Mouse (Mus musculus) urinary bladder, postnatal 25 days (tissue): ENCODE measurements around the gene Clp1.
"Not testable (repeated sequence)": the region's sequence is repeated elsewhere in the genome, so short reads cannot be mapped to it uniquely, and the experiment has no call there.

Source experiments
- DNase-seq: peaks from one replicate; pipeline ENCODE4 v3.0.0; 2022; ENCODE audit warnings: low spot score

The Clp1 gene

DNA sequence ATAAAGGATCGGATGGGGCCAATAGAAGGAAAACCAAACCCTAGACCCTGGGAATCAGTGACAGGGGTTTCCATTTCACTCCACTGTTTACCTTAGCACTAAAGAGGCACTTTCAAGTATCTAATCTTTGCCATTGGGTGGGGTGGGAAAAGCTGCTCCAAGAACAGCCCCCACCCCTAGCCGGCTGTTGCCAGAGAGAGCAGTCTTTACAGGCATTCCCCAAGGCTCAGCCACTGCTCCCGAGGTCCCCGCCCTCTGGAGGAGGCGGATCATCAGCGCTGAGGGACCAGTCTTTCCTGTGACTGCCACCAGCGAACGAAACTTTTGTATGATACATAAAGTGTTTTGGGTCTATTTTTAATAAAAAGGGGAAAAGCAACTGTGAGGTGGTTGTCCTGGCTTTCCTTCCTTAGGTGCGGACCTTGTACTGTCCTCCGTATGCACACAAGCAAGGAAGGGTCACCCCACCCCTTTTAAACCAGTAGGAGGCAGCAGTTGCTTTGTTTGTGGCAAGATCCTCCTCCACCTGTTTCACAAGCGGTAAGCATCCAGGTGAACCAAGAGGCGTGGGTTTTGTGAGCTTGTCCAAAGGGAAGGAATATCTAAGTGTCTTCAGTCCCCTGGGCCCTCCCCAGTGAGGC lies 11.2 kb upstream of the Clp1 start:
- no peak for DNase-seq

DNA sequence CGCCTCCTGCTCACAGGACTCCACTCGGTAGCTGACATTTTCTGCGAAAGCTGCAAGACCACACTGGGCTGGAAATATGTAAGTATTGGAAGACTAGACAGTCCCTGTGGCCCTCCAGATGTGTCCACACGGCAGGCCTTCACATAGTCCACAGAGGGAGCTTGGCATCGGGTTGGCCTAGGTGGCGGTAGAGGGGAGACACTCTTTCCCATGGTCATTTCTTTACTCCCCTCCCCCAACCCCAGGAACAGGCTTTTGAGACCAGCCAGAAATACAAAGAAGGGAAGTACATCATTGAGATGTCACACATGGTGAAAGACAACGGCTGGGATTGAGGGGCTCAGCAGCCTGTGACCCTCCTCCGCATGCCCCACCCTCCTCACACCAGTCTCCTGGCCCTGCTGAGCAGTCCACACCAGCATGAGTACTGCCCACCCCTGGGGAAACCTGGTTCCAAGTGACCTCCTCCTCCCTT lies 10.3 kb upstream of the Clp1 start:
- DNase-seq: no peak

DNA sequence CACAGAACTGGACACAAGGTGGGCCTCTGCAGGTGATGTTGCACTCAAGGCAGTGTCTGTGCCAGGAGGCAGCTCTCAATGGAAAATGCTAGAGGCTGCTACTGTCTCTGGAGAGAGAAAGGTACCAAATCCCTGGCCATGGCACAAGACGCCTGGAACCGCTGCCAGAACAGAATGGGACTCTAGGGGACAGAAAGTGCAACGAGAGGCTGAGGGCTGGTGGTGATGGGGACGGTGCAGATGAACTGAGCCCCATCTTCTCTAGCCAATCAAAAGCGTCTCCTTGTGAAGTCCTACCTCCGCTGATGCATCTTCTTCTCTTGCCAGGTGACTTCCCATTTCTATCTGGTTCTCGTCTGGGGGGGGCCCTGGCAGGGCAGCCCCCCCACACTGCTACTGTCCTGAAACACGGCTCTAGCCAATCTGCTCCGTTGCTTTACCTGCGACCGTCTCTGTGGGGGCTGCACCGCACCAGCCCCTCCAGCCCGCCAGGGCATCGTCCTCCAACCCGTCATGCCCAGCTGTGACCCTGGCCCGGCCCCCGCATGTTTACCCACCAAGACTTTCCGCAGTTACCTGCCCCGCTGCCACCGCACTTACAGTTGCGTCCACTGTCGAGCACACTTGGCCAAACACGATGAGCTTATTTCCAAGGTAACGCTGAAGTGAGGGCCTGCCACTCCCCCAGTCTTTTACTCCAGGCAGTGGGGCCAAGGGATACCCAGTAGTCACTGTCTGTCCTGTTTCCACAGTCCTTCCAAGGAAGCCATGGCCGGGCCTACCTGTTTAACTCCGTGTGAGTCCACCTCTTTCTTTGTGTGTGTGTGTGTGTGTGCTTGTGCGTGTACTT lies 9.4 kb upstream of the Clp1 start:
- DNase-seq: no peak

DNA sequence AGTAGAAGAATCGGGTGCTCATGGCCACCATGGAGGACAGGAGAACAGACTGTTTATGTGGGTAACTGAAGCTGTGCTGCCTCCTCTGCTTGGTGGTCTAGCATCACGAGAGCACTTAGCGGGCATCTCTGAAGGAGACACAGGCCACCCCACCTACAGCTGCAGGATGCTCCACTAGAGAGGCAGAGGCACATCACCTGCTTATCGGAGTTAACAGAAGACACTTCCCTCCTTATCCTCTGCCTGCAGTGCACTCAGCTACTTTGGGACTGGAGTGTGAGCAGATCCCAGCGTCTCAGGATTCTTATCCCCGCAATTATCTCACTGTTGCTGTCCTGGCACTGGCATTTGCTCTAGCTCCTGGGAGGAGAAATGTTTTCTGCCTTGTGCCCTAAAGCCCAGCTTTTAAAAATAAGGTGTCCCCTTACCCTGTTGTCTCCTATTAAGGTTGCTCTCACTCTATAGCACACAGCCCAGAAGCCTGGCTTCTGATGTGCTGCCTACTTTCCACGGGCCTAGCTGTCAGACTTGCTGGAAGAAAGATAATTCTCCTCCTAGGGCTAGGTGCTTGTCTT lies 8.3 kb upstream of the Clp1 start:
- no peak for DNase-seq

DNA sequence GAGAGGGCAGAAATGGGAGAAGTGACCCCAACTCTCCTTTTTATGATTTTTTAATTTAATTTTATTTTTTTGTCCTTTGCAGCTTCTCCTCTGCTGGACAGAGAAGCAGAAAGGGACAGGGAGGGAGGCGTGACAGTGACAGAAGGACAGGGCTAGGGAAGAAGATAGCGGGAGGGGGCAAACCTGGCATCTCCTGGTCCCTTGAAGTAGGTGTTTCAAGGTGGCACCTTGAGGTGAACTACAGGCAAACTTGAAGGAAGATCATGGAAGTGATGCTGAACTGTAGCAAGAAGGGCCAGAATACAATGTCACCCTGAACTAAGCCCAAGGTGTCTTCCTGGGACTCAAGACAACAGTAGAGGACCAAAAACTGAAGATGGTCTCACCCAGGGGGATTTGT lies 7.8 kb upstream of the Clp1 start:
- DNase-seq: no peak

DNA sequence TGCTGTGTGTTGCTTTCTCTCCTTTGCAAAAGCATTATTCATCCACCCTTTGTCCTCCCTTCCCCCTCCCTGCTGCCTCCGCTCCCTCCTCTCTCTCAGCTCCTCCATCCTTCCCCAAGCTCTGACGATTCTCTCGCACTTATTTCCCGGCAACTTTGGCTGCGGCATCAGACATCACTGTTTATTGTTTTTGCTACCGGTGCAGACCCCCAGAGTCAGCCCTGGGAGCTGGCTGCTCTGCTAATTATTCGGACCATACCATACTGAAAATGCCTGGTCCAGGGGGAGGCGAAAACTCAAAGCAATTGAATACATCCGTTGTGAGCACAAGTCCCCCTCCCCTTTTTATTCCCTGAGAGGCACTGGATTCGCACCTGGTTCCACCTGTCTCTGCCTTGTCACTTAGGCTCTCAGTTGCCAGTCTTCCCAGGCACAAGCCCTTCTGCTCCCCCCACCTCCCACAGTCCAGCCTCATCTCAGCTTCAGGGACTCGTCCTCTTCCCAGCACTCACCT lies 7.3 kb upstream of the Clp1 start:
- no peak for DNase-seq

DNA sequence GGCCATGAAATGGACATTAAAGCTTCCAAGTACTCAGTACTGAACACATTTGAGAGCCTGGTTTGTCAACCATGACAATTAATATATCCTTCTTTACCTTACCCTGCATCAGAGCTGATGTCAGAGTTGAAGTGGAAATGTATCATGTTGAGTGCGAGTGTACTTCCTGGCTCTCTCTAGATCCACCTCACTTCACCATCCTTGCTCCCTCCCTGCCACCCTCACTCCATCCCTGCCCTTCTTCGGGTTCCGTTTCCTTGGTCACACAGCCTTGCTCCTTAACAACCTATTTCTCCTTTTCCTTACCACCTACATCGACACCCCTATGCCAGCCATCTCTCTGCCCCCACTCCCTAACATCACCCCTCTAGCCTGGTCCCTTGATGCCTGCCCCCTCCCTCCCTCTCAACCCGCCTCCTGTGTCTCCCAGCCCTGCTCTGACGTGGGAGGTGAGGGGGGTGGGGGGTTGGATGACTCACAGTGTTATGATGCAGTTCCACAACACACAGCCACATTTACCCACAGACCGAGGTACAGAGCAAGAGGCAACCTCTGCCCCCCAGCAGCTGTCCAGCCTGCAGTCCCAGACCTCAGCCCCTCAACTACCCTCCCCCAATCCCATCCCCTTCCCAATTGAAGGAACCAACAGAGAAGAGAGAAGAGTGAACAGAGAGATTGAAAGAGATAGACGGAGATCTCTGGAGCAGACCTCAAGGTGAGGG lies 6.6 kb upstream of the Clp1 start, which contains the start of gene Ypel4:
Gene Ypel4 (plus strand): TSS at position 480 of the 722 bp plus-strand sequence.
- DNase-seq: no peak

DNA sequence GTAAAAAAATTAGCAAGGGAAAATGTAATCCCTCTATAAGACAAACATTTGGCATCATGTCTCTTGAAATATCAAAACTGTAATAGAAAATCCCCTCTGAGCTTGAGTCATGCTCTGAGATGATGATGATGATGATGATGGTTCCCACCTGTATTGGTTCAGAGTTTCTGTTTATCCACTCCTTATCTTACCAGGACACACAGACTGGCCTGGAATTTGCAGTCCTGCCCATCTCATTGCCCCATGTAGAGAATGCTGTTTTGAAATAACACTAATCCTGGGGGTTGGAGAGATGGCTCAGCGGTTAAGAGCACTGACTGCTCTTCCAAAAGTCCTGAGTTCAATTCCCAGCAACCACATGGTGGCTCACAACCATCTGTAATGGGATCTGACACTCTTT lies 5.2 kb upstream of the Clp1 start:
- DNase-seq: no peak

DNA sequence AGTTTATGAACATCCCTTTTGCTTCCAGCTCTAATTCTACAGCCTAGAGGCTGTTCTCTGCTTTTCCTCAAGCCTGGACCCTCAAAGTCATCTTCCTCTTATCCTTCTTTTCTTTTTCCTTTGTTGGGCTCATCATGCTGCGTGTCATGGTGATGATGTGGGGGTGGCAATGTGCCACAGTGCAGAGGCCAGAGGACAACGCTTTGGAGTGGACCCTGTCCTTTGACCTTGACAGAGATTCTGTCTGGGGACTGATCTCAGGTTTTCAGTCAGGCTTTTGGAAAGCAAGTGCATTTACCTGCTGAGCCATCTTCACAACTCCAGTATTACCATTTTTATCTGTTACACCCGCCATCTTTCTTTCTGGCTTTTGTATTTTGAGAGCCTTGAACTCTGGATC lies 4.1 kb upstream of the Clp1 start:
- DNase-seq: no peak

DNA sequence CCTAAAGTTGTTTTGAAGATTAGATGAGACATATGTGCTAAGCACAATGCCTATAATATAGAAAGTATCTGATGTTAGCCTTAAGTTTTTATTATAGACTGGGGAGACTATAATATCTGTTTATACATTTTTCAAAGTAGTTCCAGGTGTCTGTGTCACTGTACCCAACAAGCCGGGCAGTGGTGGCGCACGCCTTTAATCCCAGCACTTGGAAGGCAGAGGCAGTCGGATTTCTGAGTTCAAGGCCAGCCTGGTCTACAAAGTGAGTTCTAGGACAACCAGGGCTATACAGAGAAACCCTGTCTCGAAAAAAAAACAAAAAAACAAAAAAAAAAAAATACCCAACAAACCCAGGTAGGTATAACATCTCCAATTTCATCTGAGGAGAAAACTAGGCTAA lies 1.0 kb upstream of the Clp1 start:
- not testable (repeated sequence) for DNase-seq

DNA sequence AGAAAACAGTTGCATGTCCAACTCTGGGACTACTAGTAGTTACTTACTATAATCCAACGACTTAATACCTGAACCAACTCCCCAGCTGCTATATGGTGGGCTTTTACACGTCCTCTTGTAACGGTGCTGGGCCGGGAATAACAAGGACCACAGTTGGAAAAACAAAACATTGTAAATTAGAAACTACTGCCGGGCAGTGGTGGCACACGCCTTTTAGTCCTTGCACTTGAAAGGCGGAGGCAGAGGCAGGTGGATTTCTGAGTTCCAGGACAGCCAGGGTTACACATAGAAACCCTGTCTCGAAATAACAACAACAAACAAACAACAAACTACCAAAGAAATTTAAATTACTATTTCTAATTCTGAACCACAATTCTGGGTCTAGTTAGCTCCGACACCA lies 434 bp downstream of the Clp1 start:
- DNase-seq: no peak

DNA sequence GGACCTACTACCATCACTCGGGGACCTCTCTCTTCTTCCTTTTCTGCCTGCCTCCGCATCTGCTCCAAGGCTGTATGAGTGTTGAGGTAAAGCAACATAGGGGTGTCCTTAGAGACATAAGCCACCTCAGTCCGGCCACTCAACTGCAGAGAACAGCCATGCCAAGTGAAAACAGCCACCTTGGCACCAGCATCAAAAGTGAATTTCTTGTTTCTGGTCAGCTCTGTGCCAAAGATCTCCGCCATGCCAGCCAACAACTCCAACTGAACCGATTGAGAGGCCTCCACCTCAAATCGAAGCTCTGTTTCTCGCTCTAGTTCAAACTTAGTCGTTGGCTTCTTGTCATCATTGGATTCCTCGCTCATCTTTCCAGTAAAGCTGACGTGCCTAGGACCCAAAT lies 1.4 kb downstream of the Clp1 start:
- DNase-seq: no peak

DNA sequence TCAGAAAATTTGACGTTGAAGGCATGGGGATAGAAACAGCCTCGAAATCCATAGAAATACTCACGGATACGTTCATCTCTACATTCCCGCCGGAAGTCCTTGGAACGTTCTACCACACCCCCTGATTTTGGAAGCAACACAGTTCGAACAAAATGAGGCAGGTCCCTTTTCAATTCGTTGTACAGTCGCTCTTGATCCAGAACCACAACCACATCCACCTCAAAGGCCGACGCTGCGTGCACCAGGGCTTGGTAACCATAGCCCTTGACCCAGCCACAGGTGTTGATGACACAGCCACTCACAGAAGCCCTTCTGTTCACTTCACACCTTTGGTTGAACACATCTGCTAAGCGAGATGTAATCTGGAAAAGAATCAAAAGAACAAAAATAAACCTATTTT lies 3.3 kb downstream of the Clp1 start:
- no peak for DNase-seq

DNA sequence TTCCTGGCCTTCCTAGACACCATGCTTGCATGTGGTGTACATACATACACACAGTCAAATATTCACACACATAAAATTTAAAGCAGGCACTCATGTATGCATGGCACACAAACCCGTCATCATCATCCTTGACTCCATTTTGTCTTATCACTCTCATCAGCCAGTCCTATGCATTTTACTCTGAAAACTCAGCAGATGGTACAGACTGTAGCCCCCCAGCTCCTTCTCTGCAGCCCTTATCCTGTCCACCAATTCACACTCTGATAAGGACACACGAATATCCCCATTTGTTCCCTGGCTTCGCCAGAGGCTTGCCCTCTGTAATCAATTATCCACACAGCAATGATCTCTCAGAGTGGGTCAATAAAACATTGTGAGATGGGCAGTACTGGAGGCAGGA lies 6.0 kb downstream of the Clp1 start:
- DNase-seq: no peak

DNA sequence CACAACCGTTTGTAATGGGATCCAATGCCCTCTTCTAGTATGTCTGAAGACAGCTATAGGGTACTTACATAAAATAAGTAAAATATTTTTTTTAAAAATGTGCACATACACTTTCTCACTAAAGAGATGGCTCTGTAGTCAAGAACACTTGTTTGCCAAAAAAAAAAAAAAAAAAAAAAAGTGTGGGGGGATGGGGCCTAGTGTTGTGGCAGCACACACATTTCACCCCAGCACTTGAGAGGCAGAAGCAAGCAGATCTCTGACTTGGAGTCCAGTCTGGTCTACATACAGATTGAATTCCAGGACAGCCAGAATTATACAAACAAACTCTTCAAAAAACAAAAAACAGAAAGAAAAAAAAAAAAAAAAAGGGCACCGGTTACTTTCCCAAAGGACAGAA lies 6.4 kb downstream of the Clp1 start:
- DNase-seq: no peak

DNA sequence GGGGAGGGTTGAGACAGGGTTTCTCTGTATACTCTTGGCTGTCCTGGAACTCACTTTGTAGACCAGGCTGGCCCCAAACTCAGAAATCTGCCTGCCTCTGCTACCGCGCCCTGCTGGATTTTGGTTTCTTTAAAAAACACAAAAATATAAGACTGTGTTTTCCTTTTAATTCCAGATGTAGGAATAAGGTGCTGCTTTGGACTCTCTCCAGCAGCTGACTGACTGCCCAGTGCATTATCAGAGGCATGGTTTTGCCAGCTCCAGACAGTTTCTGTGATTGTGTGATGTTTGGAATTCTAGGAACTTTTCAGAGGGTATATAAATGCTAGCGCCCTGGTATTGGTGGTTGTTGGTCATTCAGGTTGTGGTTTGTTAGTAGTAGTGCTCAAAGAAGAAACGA lies 9.8 kb downstream of the Clp1 start:
- DNase-seq: no peak

DNA sequence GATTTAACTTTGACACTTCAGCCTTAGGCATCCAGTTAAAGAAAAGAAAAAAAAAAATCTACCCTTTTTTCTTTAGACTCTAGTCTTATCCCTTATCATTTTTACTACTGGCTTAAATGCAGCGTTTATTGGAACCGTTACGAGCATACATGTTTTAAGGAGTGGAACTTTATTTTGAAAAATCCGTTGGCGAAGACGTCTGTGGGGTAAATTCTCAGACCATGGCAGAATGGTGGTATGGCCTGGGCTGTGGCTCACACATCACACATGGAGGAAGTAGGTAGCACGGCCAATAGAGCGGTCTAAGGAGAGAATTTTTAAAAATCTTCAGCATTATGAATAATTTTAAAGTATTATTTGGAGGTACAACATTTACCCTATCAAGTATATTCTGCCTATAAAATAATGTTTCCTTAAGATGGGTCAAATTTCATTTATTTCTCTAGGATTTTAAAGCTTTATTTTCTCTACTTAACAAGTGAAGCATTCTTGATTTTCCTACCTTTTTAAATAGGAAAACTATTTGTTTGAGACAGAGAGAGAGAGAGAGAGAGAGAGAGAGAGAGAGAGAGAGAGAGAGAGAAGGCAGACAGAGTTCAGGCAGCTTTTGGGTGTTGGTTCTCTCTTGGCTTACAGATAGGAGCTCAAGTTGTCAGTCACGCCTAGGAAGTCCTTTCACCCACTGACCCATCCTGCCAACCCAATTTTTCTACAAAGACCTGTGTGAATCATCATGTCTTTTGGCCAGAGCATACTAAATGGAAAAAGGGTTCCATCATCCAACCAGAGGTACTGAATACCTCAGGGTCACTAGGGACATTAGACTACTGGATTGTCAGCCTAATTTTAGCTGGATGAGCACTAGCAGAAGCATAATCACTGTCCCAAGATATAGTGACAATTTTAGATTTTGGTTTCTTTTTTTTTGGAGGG lies 10.5 kb downstream of the Clp1 start:
- no peak for DNase-seq

DNA sequence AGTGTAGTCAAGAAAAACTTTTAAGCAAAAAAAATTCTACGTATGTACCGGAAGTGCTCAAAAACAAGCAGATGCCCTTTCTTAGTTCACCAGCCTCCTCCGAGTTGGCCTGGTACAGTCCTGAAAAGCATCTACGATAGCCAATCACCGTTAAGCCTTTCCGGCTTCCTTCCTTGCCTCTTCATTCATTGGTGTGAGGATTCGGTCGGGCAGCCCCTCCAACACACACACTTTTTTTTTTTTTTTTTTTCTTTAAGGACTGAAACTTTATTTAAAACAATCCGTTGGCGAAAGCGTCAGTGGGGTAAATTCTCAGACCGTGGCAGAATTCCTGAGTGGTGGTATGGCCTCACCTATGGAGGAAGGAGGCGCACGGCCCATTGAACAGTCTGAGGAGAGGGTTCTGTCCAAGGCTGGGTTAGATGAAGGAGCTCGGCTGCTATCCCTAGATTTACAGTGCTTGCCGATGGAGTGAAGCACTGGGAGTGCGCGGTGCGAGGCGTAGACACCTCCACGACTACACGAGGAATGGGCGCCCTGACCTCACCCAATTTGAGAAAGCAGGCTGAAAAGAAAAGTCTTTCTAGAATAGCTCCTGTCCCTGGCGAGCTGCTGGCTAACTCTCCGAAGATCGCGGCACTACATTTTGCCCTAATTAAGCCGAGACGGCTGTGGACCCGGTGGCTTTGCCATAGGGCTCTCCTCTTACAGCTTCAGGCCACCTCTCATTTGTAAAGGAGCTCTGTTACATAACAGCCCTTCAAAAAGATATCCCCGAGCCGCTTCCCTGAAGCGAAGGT lies 11.4 kb downstream of the Clp1 start:
- peak; percentile 50 for DNase-seq

DNA sequence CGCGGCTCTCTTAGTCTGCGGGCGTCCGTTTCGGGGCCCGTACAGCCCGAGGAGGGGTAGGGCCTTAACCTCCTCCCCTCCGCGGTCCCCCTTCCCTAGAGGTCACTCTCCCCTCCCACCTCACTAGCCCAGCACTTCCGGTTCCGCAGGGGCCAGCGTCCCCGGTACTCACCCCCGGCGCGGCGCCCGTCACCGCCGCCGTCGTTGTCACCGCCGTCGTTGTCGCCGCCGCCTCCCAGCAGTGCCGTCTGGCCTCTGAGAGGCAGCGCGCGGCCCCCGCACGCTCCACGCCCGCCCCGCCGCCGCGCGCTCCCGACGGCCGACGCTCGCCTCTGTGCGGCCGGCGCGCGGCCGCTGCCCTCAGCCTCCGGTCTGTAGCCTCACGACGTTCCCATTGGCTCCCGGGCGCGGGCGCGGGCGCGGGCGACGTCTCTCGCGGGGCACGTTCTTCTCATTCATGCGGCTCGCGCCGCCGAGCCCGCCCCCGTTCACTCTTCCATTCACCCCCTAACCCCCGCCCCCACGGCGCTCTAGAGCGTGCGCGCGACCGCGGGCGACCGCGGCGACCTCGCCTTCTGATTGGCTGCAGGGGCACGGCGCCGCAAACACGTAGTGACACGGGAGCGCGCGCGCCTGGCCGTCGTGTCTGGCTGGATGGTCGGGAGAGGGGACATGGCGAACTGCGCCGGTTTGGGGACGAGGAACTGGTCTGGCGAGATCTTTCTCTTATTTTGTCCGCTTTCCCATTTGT lies 12.2 kb downstream of the Clp1 start, which contains the start of gene Zdhhc5:
Gene Zdhhc5 (minus strand): TSS at position 370 of the 751 bp plus-strand sequence.
- peak; percentile 98 for DNase-seq

DNA sequence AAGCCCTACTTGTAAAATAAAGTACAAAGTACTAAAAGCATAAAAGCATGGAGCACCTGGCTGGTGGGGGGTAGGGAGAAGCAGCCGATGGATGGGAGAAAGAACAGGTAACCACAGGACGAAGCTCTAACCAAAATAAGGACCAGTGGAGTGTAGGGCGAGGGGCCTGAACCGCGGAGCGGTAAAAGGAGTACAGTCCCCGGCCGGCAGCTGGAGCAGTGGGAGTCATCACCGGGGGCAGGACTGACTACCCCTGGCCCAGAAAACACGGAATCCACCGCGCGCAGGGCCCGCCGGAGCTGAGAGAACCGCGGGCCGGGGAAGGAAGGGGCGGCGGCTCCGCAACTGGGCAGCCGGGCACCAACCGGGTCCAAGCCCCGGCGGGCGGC lies 12.7 kb downstream of the Clp1 start:
- DNase-seq: no peak
